Mouse (Mus musculus): ENCODE measurements at regions not wholly inside any gene's neighbourhood (a gene's known extent, or its start where the extent isn't known, plus 50 kb on each side); places are given as distances from the start of the nearest gene placed in this dataset.

- peak; percentile 74 for DNase-seq
Measured at GRCm38 (mm10) chr3:9959716-9960661, 127.9 kb upstream of the Gm9833 start.

- DNase-seq = no peak
Measured at GRCm38 (mm10) chr3:9960696-9961095, 127.2 kb upstream of the Gm9833 start.
